Mouse (Mus musculus) kidney, embryonic 14.5 days (tissue): ENCODE measurements at regions not wholly inside any gene's neighbourhood (a gene's known extent, or its start where the extent isn't known, plus 50 kb on each side); places are given as distances from the start of the nearest gene placed in this dataset.
A peak's percentile ranks its signal among the peaks of the same experiment; 100 is the strongest.
"Not testable (repeated sequence)": the region's sequence is repeated elsewhere in the genome, so short reads cannot be mapped to it uniquely, and the experiment has no call there.

Experiments used
- ATAC-seq: fragments of 200-750 bp; cut with Nextera tagmentation; 2 replicates; pipeline ENCODE4 v1.8.0; 2017; ENCODE audit warnings: moderate number of reproducible peaks, mild to moderate bottlenecking, moderate TSS enrichment, moderate library complexity; ENCODE audit not compliant: low FRiP score, low TSS enrichment
- H3K27ac ChIP-seq: fragments of 300-500 bp; sonication (generic); 2 replicates; pipeline ENCODE4 v1.5.1; 2014; ENCODE audit warnings: low read depth, mild to moderate bottlenecking, low read length, moderate library complexity, mixed read lengths
- H3K27me3 ChIP-seq: fragments of 300-500 bp; sonication (generic); 2 replicates; pipeline ENCODE4 v1.6.1; 2014; ENCODE audit warnings: mild to moderate bottlenecking, low read length; ENCODE audit not compliant: control insufficient read depth, insufficient read depth
- H3K36me3 ChIP-seq: fragments of 300-500 bp; sonication (generic); 2 replicates; pipeline ENCODE4 v1.6.1; 2014; ENCODE audit warnings: low read length, mixed read lengths; ENCODE audit not compliant: control insufficient read depth, insufficient read depth
- H3K4me1 ChIP-seq: fragments of 300-500 bp; sonication (generic); 2 replicates; pipeline ENCODE4 v1.6.1; 2014; ENCODE audit warnings: low read length, mixed read lengths; ENCODE audit not compliant: control insufficient read depth, insufficient read depth
- H3K4me2 ChIP-seq: fragments of 300-500 bp; sonication (generic); replicated peaks from 2 replicates; pipeline ENCODE4 v1.6.1; 2014; ENCODE audit warnings: low read depth, mild to moderate bottlenecking, low read length
- H3K4me3 ChIP-seq: fragments of 300-500 bp; sonication (generic); 2 replicates; pipeline ENCODE4 v1.5.1; 2014; ENCODE audit warnings: mild to moderate bottlenecking, low read length
- H3K9ac ChIP-seq: fragments of 300-500 bp; sonication (generic); 2 replicates; pipeline ENCODE4 v1.6.1; 2014; ENCODE audit warnings: low read depth, mild to moderate bottlenecking, low read length, moderate library complexity
- H3K9me3 ChIP-seq: fragments of 300-500 bp; sonication (generic); 2 replicates; pipeline ENCODE4 v1.6.1; 2016; ENCODE audit warnings: low read length; ENCODE audit not compliant: control insufficient read depth
- WGBS: fragments of 180-500 bp; shearing (Covaris S2); extraction: QIAGEN DNeasy Blood & Tissue Kit; methylation state at CpG from one replicate; pipeline ENCODE4 v1.1.7; 2014; 5-methylcytosine and 5-hydroxymethylcytosine counted together

DNA sequence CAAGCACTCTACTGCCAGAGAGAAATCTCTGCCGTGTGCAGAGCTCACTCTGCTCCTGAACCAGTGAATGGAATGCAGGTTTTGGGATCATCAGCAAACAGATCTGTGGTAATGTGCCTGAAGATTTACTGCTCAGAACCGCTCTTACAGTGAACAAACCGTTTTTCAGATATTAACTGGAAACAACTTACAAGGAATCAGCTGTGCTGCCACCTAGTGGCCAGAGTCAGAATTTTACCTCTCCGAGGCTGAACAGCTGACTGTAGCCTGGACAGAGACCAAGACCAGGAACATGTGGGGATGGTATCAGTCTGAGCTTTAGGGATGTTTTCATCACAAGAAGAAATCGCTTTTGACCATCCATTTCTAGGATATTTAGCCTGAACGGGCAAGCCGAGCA lies 65.3 kb downstream of the Gm15023 start:
- H3K4me1 ChIP-seq, H3K9ac ChIP-seq, H3K4me2 ChIP-seq, ATAC-seq, H3K9me3 ChIP-seq, H3K27me3 ChIP-seq, H3K36me3 ChIP-seq, H3K4me3 ChIP-seq, H3K27ac ChIP-seq: not testable (repeated sequence)
- WGBS: 37% methylated on average over 6 of the region's 7 CpGs

DNA sequence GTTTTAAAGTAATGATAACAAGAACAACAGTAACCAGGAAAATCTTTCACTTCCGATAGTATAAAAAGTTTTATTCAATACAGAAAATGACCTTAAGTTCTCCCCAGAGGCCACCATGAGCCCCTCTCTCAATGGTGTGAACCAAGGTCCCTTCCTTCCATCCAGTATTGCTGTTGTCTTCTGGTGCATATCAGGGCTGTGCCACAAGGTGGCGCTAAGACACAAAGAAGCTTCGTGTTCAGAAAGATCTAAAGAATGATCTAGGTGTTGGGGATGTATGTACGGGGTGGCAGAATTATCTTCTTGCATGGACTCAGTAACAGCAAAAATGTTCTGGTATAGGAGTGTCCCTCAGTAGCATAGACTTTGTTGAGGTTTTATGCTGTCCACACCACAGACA lies 66.6 kb downstream of the Gm15023 start:
- not testable (repeated sequence) for H3K27me3 ChIP-seq, H3K4me3 ChIP-seq, H3K27ac ChIP-seq, H3K4me1 ChIP-seq, H3K9me3 ChIP-seq, H3K9ac ChIP-seq, H3K36me3 ChIP-seq, ATAC-seq, H3K4me2 ChIP-seq
- WGBS: 31% methylated on average over 4 of the region's 4 CpGs

DNA sequence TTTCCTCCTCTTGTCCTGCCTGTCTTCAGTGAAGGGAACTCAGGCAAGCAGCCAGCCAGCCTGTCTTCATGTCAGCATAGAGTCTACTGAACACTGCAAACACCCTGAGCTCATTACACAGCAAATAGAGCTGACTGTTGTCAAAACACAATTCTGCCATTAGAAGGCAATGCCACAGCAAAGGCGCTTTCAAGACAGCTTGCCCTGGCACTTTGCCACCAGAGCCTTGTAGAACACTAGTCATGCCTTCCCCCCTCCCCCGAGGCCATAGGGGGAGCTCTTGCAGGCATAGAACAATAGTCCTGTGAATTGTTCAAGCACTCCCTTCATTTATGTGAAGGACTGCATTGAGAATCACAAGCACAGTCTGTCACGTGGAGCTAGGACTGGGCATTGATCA lies 75.8 kb downstream of the Gm15023 start:
- H3K4me1 ChIP-seq: no peaks in the 10 kb centered on the region
- H3K4me3 ChIP-seq: no peak overlapping the region
- ATAC-seq: no peak
- H3K27ac ChIP-seq: no peak overlapping the region
- no peaks in the 10 kb centered on the region for H3K9me3 ChIP-seq
- H3K36me3 ChIP-seq: no peaks in the 10 kb centered on the region
- no peak overlapping the region for H3K4me2 ChIP-seq
- H3K27me3 ChIP-seq: 0 out of 2 replicates have a peak, but pooled peaks cover 2% of the 10 kb centered on the region
- WGBS: 72% methylated on average over 3 of the region's 3 CpGs
- no peak overlapping the region for H3K9ac ChIP-seq

DNA sequence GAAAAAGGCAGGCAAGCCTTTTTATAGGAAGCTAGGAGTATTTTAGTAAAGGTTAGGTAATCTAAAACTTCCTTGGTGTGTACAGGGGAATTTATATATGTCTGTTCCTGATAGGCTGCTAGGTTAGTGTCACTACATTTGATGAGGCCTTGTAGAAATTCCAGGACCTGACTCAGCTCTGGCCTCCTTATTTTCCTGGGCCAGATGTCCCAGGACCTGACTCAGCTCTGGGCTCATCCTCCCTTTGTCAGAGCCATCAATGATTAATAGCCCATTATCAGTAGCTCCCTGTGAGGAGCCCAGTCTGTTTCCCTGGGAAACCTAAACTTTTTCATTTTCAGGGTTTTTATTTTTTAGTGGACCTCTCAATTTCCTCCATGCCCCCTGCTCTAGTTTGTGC lies 79.3 kb downstream of the Gm15023 start:
- no peak overlapping the region for H3K4me3 ChIP-seq
- H3K4me2 ChIP-seq: no peak overlapping the region
- no peak overlapping the region for H3K27ac ChIP-seq
- ATAC-seq: no peak
- H3K27me3 ChIP-seq: 0 out of 2 replicates have a peak, but pooled peaks cover 2% of the 10 kb centered on the region
- no peaks in the 10 kb centered on the region for H3K36me3 ChIP-seq
- H3K9ac ChIP-seq: no peak overlapping the region
- no peaks in the 10 kb centered on the region for H3K4me1 ChIP-seq
- no peaks in the 10 kb centered on the region for H3K9me3 ChIP-seq

DNA sequence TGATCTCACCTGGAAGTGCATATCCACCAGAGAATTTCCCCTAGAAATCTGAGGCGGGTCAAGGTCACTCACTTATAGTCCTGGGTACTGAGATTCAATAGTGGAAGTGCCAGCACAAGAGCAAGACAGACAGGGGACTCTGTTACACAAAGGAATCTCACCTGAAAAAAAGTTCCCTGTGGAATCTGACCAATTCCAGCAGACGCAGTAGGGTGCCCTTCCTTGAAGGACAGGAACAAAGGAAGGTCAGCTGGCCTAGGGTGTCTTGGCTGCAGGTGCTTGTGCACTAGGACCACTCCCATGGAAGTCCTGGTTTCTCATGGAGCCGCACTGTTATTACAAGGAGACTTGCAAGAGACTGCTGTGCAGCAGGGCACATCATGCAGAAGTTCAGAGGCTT lies 81.2 kb downstream of the Gm15023 start:
- 57% methylated on average over 3 of the region's 3 CpGs for WGBS
- H3K4me3 ChIP-seq: no peak overlapping the region
- H3K27me3 ChIP-seq: no peaks in the 10 kb centered on the region
- no peaks in the 10 kb centered on the region for H3K4me1 ChIP-seq
- no peak overlapping the region for H3K9ac ChIP-seq
- ATAC-seq: no peak
- no peak overlapping the region for H3K4me2 ChIP-seq
- H3K36me3 ChIP-seq: no peaks in the 10 kb centered on the region
- no peaks in the 10 kb centered on the region for H3K9me3 ChIP-seq
- H3K27ac ChIP-seq: no peak overlapping the region

DNA sequence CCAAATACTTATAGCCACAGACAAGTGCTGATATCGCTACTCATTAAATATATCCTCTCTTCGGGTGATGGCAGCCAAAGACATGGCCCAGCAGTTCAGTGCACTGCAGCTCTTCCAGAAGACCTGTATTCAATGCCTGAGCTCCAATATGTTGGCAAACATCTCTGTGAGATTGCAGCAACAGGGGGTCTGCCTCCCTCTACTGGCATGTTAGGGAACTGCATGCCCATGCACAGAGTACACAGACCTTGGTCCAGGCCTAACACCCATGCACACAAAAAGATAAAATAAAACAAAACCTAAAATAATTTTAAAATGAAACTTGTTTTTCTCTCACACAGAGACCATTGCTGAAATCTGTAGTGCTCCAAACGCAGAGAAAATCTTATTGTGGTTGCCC lies 82.1 kb upstream of the Zmat1 start:
- H3K4me2 ChIP-seq, H3K9me3 ChIP-seq, H3K27ac ChIP-seq, H3K4me3 ChIP-seq, H3K9ac ChIP-seq, H3K4me1 ChIP-seq, H3K36me3 ChIP-seq, H3K27me3 ChIP-seq: not testable (repeated sequence)
- WGBS: 25% methylated on average over 2 of the region's 3 CpGs
- ATAC-seq: peak; percentile 73; the same call in 1 of the 2 replicates

DNA sequence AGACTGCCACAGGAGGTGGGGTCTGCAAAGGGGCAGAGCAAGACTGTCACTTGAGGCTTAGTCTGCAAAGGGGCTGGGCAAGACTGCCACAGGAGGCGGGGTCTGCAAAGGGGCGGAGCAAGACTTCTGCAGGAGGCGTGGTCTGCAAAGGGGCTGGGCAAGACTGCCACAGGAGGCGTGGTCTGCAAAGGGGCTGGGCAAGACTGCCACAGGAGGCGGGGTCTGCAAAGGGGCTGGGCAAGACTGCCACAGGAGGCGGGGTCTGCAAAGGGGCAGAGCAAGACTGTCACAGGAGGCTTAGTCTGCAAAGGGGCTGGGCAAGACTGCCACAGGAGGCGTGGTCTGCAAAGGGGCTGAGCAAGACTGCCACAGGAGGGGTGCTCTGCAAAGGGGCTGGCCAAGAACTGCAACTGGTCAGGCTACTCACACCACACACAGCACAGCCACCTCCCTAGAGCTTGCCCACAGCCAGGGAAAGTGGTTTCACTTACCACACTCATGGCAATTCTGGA lies 78.1 kb upstream of the Zmat1 start:
- not testable (repeated sequence) for H3K27ac ChIP-seq, H3K36me3 ChIP-seq, H3K9me3 ChIP-seq, H3K4me3 ChIP-seq, H3K27me3 ChIP-seq, H3K4me1 ChIP-seq, H3K9ac ChIP-seq, H3K4me2 ChIP-seq
- ATAC-seq: peak; percentile 22; the same call in 1 of the 2 replicates
- 39% methylated on average over 7 of the region's 7 CpGs for WGBS

DNA sequence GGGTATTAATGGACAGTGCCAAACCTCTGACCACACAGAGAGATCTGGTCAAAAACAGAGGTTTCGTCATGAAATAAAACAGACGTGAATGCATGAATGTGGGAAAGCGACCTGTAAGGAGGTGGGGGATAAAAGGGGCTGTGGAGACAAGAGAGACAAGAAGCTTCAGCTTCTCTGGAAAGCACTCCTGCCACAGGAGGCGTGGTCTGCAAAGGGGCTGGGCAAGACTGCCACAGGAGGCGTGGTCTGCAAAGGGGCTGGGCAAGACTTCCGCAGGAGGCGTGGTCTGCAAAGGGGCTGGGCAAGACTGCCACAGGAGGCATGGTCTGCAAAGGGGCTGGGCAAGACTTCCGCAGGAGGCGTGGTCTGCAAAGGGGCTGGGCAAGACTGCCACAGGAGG lies 77.6 kb upstream of the Zmat1 start:
- not testable (repeated sequence) for H3K4me3 ChIP-seq, H3K9ac ChIP-seq, ATAC-seq, H3K27me3 ChIP-seq, H3K9me3 ChIP-seq, H3K27ac ChIP-seq, H3K4me2 ChIP-seq, H3K36me3 ChIP-seq, H3K4me1 ChIP-seq
- 33% methylated on average over 4 of the region's 9 CpGs for WGBS

DNA sequence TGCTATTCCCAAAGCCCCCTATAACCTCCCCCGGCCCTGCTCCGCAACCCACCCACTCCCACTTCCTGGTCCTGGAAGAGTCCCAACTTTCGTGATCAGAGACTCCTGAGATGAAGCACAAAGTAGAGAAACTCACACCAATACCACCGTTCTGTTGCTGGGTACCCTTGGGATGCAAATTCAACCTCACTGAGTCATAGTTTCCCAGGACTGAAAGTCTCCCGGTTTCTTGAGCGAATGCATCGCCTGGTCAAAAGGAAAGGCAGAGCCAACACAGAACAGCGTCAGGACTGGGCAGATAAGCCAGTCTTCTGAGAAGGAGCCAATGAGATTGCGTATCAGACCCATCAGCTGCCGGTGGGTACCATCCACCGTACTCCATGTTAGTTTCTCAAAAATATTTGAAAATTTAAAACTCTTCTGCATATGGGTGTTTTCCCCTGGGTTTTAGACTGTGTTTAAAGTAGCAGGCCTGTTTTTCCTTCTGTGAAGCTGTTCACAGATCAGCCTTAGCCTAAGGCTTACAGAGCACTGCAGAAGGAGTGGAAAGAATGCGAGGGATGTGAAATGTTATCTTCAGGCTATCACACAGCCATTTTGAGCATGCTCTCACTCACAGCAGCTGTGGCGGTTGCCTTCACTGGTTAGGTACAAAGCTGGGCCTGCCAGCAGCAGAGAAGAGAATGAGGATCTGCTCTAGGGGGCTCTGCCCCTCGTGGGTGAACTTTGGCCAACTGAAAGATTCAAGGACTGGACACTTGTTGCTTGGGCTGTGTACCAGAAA lies 77.0 kb upstream of the Zmat1 start:
- not testable (repeated sequence) for H3K4me3 ChIP-seq, H3K4me2 ChIP-seq, H3K27me3 ChIP-seq, ATAC-seq, H3K9me3 ChIP-seq, H3K36me3 ChIP-seq, H3K27ac ChIP-seq, H3K9ac ChIP-seq, H3K4me1 ChIP-seq
- WGBS: 82% methylated on average over 14 of the region's 14 CpGs
